Mouse (Mus musculus) gastrocnemius, postnatal 10 days (tissue): ENCODE results near the gene Vmn1r224. TPM values are rescaled to one million over a fixed set of nuclear protein-coding genes. Genes with fewer than 3 reads are reported as not detected.

Experiments used
- DNase-seq: peaks from one replicate; pipeline ENCODE4 v3.0.0; 2021; ENCODE audit warnings: mixed read lengths
- long read RNA-seq, 2 experiments: library from polyadenylated mRNA; stranded (forward); transcript quantifications; one replicate each; pipeline ENCODE4 v2.0.0; 2021
- total RNA-seq, 2 experiments: library from RNA; stranded (reverse); gene quantifications; 2 replicates each; pipeline ENCODE4 v1.2.3; 2021

Vmn1r224 gene
- total RNA-seq, result not detected
- long read RNA-seq, experiment 1, result 0 reads
- long read RNA-seq, experiment 2, result 0 reads

GRCm38 (mm10) chr17:20413846-20414245, at the start of gene Vmn1r224:
Gene Vmn1r224, plus strand, starts transcription at chr17:20414146.
- DNase-seq, result no peak

DNA sequence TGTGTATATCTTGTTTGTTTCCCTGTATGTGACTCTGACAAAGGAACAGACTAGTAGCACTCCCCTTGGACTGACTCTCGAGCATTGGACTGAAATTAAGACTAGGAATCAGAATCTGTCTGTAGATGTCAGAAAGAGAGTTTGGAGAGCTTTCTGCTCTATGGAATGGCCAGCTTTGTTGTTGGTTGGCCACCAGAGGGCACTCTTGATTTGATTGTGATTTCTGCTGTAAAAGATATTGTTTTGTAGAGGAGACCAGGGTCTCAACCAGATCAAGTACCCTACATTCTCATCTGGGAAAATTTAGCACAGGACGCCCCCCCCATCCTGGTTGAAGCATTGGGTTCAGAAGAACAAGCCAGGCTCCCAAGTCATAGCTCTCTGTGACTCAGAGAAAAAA, 14.8 kb upstream of the Vmn1r224 start:
- DNase-seq, result no peak

DNA sequence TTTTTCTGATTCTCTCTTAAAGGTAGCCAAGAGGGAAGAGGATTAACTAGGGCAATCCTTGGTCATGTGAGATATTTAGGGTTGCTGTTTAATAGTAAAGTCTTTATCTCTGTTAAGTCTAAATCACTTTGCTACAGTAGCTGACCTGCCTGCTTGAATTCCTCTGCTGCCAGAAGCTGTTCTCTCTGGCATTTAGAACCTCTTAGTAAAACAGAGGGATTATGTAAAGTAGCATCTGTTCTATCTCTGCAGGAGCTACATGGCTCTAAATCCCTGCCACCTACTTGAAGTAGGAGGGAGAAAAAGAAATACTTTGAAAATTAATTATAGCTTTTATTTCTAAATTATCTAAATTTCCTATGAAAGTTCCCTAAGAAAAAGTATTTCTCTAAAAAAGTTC, 25.3 kb downstream of the Vmn1r224 start:
- no peak for DNase-seq

- DNase-seq, result no peak
Observed at GRCm38 (mm10) chr17:20473311-20473710, 59.4 kb downstream of the Vmn1r224 start.

Other genes starting within 250 kb of the Vmn1r224 start
- gene Fpr-rs6, start 231.0 kb upstream of the Vmn1r224 start, total RNA-seq, result not detected
- not detected for gene Vmn2r105, start 179.1 kb upstream of the Vmn1r224 start, total RNA-seq
- not detected for gene Vmn2r106, start 128.6 kb upstream of the Vmn1r224 start, total RNA-seq
- not detected for gene Vmn2r107, start 68.9 kb upstream of the Vmn1r224 start, total RNA-seq
- not detected for gene Vmn2r108, start 67.2 kb downstream of the Vmn1r224 start, total RNA-seq
- not detected for gene Vmn1r225, start 84.0 kb downstream of the Vmn1r224 start, total RNA-seq
- not detected for gene Vmn2r109, start 150.6 kb downstream of the Vmn1r224 start, total RNA-seq
- gene Vmn2r110, start 182.3 kb downstream of the Vmn1r224 start, total RNA-seq, result not detected
- not detected for gene Fpr-rs3, start 210.7 kb downstream of the Vmn1r224 start, total RNA-seq